9 mouse cellular contexts compared by ENCODE assay signal in the genomic region with DNA sequence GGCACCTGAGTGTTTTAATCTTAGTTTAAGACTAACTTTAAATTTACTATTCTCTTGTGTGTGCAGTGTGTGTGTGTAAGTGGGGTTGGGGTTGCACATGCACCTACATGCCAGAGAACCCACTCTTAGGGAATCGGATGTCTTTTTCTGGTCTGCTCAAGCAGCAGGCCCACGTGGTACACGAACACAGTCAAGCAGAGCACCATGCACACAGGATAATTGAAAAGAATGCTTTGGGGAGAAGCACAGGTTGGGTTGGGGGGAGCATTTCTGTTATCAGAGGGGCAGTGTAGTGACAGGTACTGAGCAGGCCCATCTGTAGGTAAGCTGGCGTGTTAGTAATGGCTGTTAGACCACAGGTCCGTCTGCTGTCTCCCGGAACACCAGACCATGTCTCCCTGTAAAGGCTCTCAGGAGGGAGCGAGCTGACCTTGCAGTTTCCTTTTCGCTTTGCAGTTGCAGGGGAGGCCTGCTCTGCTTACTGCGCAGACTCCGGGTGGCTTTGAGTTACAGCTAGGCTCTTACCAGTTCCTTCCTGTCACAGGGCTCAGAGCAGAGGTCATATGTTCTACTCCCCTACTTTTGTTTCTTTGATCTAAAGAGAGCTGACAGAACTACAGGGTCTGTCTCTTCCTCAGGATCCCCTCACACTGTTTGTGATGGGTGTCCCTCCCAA. TPM values are rescaled to one million over a fixed set of nuclear protein-coding genes. Genes with fewer than 3 reads are reported as not detected.
A peak's percentile ranks its signal among the peaks of the same experiment; 100 is the strongest.
DNase-seq lines count a peak whose midpoint lies in the region; ATAC-seq and TF ChIP-seq lines count a peak whose summit lies in the region.
"Had no signal": no experiment of that assay in that cellular context is flagged by ENCODE, and none has a peak within 500 bp of the region (broad histone marks: within the 10 kb centered on the region; RNA-seq: fewer than 3 reads in every experiment).

No protein-coding gene starts in this region.

- no peak for TF ChIP-seq CTCF in cerebellum, adult 2 months (IDR thresholded peaks at IDR 0.05; ENCODE audit: borderline replicate concordance, insufficient read depth, low read depth, low read length)

- no peak for TF ChIP-seq POLR2A in cerebellum, adult 2 months (IDR thresholded peaks at IDR 0.05; ENCODE audit: borderline replicate concordance, insufficient read depth, low read length)

- H3K9me3 ChIP-seq in neural tube, embryonic 13.5 days = no peaks in the 10 kb centered on the region
- H3K9me3 ChIP-seq in embryonic facial prominence, embryonic 10.5 days = no peaks in the 10 kb centered on the region
- H3K9me3 ChIP-seq: lung, embryonic 15.5 days had no signal

- 0 out of 2 replicates have a peak, but pooled peaks cover 6% of the 10 kb centered on the region for H3K4me1 ChIP-seq in neural tube, embryonic 13.5 days (replicated peaks)
- peaks cover 19% of the 10 kb centered on the region for H3K4me1 ChIP-seq in embryonic facial prominence, embryonic 10.5 days
- no peaks in the 10 kb centered on the region for H3K4me1 ChIP-seq in cerebellum, adult 2 months (ENCODE audit: control insufficient read depth, insufficient read depth, low read length)

- H3K27ac ChIP-seq in neural tube, embryonic 13.5 days (replicated peaks) = peak overlapping the region; percentile 42; the same call in 1 of the 2 replicates
- H3K27ac ChIP-seq in embryonic facial prominence, embryonic 10.5 days (replicated peaks) = no peak overlapping the region
- H3K27ac ChIP-seq in cerebellum, adult 2 months (ENCODE audit: insufficient read depth, low read length) = no peak overlapping the region
- H3K27ac ChIP-seq: lung, embryonic 15.5 days had no signal

- no peak overlapping the region for H3K4me2 ChIP-seq in neural tube, embryonic 13.5 days
- H3K4me2 ChIP-seq: lung, embryonic 15.5 days had no signal

- no peaks in the 10 kb centered on the region for H3K27me3 ChIP-seq in neural tube, embryonic 13.5 days
- H3K27me3 ChIP-seq in embryonic facial prominence, embryonic 10.5 days (replicated peaks; ENCODE audit: low read depth, poor library complexity, severe bottlenecking) = no peaks in the 10 kb centered on the region
- no peaks in the 10 kb centered on the region for H3K27me3 ChIP-seq in cerebellum, adult 2 months (ENCODE audit: control insufficient read depth, insufficient read depth, low read length)
- H3K27me3 ChIP-seq: lung, embryonic 15.5 days had no signal

- H3K36me3 ChIP-seq in neural tube, embryonic 13.5 days = no peaks in the 10 kb centered on the region
- H3K36me3 ChIP-seq in embryonic facial prominence, embryonic 10.5 days (replicated peaks) = peaks cover 30% of the 10 kb centered on the region

- no peak overlapping the region for H3K9ac ChIP-seq in neural tube, embryonic 13.5 days
- H3K9ac ChIP-seq: lung, embryonic 15.5 days had no signal

- no peak for DNase-seq in neural tube, embryonic 10.5 days (ENCODE audit: extremely low spot score, low spot score)
- peak; percentile 10 for DNase-seq in embryonic facial prominence, embryonic 10.5 days (ENCODE audit: low spot score)
- peak; percentile 43 to 53 for DNase-seq in lung, adult 18-20 months
- DNase-seq in spleen, postnatal 14 days (ENCODE audit: low spot score in 2 of 2) = peak; percentile 37 to 45
- DNase-seq in c-Kit-positive CD71-positive TER-119-positive erythroid progenitor cells, embryonic 14.5 days (ENCODE audit: low spot score) = no peak
- no peak for DNase-seq in cerebellum, adult 2 months

- no peak overlapping the region for H3K4me3 ChIP-seq in neural tube, embryonic 13.5 days
- H3K4me3 ChIP-seq in embryonic facial prominence, embryonic 10.5 days = no peak overlapping the region
- no peak overlapping the region for H3K4me3 ChIP-seq in cerebellum, adult 2 months (replicated peaks; ENCODE audit: insufficient read depth, low read depth, low read length)
- H3K4me3 ChIP-seq: lung, embryonic 15.5 days had no signal

- WGBS in neural tube, embryonic 13.5 days = 77% methylated on average over 10 of the region's 10 CpGs
- WGBS in embryonic facial prominence, embryonic 10.5 days = 81% methylated on average over 10 of the region's 10 CpGs
- 82% methylated on average over 10 of the region's 10 CpGs for WGBS in cerebellum, adult 2 months

- no peak for ATAC-seq in neural tube, embryonic 13.5 days (ENCODE audit: low read depth)
- ATAC-seq in inflammation-experienced regulatory T-cells, adult 6 months = peak; percentile 98

RNA-seq across cellular contexts. Expression of a gene that starts 32.5 kb away (rescaled TPM):
- 5.8 and 6.8 TPM in 2 replicates for polyA plus RNA-seq in neural tube, embryonic 13.5 days (2015; fragmentation: Nextera tagmentation; extraction: Ambion mirVana)
- 7.4 and 8.0 TPM in 2 replicates for polyA plus RNA-seq in embryonic facial prominence, embryonic 10.5 days (2016; fragmentation: Nextera tagmentation; extraction: Ambion mirVana)
- polyA plus RNA-seq in inflammation-experienced regulatory T-cells, adult 6 months (2017; shearing (Covaris generic)) = 10 to 100 TPM; 13.6 to 19.7 (median 14.7) TPM
- 15.8 and 16.7 TPM in 2 replicates for polyA plus RNA-seq in cerebellum, adult 2 months (2012; rRNA removed)

Comparison
In these comparisons a context has a peak if more than half of its experiments do, and no peak if none do; other contexts are left out.
1. DNase-seq: peak in embryonic facial prominence, embryonic 10.5 days (single experiment), lung, adult 18-20 months (2 of 2) and spleen, postnatal 14 days (2 of 2); none in neural tube, embryonic 10.5 days (single experiment), c-Kit-positive CD71-positive TER-119-positive erythroid progenitor cells, embryonic 14.5 days (single experiment) and cerebellum, adult 2 months (0 of 2).